20 mouse cellular contexts compared by ENCODE assay signal in genomic region chr11:51609266-51609909, GRCm38 (mm10). TPM values are rescaled to one million over a fixed set of nuclear protein-coding genes. Genes with fewer than 3 reads are reported as not detected.
A peak's percentile ranks its signal among the peaks of the same experiment; 100 is the strongest.
DNase-seq lines count a peak whose midpoint lies in the region; ATAC-seq and TF ChIP-seq lines count a peak whose summit lies in the region.
"Had no signal": no experiment of that assay in that cellular context is flagged by ENCODE, and none has a peak within 500 bp of the region (broad histone marks: within the 10 kb centered on the region; RNA-seq: fewer than 3 reads in every experiment).

No protein-coding gene starts in this region.

- no peak for TF ChIP-seq POLR2A in lung, adult 2 months (IDR thresholded peaks at IDR 0.05; ENCODE audit: borderline replicate concordance, extremely low read depth, low read depth, low read length)

- WGBS in liver, embryonic 15.5 days (ENCODE audit: insufficient replicate concordance), result 9% methylated on average over 3 of the region's 3 CpGs
- 68% methylated on average over 3 of the region's 3 CpGs for WGBS in heart, embryonic 12.5 days
- 63% methylated on average over 3 of the region's 3 CpGs for WGBS in lung, adult 2 months

- TF ChIP-seq CTCF in lung, adult 2 months (IDR thresholded peaks at IDR 0.05; ENCODE audit: insufficient read depth, low read length), result no peak
- TF ChIP-seq CTCF in left cerebral cortex, adult 2 months (IDR thresholded peaks at IDR 0.05), result no peak

- H3K9ac ChIP-seq in liver, embryonic 15.5 days, result peak overlapping the region; percentile 15; the same call in 1 of the 2 replicates
- no peak overlapping the region for H3K9ac ChIP-seq in heart, embryonic 12.5 days
- H3K9ac ChIP-seq: embryonic facial prominence, embryonic 12.5 days; forebrain, embryonic 12.5 days; hindbrain, embryonic 13.5 days; lung, embryonic 14.5 days had no signal

- no peak overlapping the region for H3K4me3 ChIP-seq in liver, embryonic 15.5 days (replicated peaks)
- H3K4me3 ChIP-seq in heart, embryonic 12.5 days, result no peak overlapping the region
- no peak overlapping the region for H3K4me3 ChIP-seq in lung, adult 2 months (replicated peaks; ENCODE audit: extremely low read depth, low read depth, low read length)
- H3K4me3 ChIP-seq in left cerebral cortex, adult 2 months, result no peak overlapping the region
- H3K4me3 ChIP-seq: embryonic facial prominence, embryonic 12.5 days; forebrain, embryonic 12.5 days; gastrocnemius, adult 2 months; hindbrain, embryonic 13.5 days; midbrain, embryonic 10.5 days had no signal

- peaks cover 14% of the 10 kb centered on the region for H3K36me3 ChIP-seq in liver, embryonic 15.5 days (replicated peaks)
- peaks cover 11% of the 10 kb centered on the region for H3K36me3 ChIP-seq in heart, embryonic 12.5 days

- intact Hi-C loops in left cerebral cortex, adult 2 months (cut with DNase I), result no loop called here

- DNase-seq in MEL-GATA-1-ER (ENCODE audit: extremely low read depth, low read depth), result peak; percentile 83
- DNase-seq in thymus, postnatal 14 days, result peak; percentile 47
- no peak for DNase-seq in lung, adult 2 months
- no peak for DNase-seq in left cerebral cortex, adult 2 months (ENCODE audit: extremely low spot score in 1 of 2, low spot score in 2 of 2)
- DNase-seq: adrenal gland, postnatal 36 days; gastrocnemius, adult 2 months; heart, adult 18-20 months; kidney, adult 2 months; kidney, postnatal 25 days; layer of hippocampus, adult 9-11 months; lung, embryonic 14.5 days; right cerebral cortex, postnatal 4 days had no signal

- H3K27me3 ChIP-seq in liver, embryonic 15.5 days, result no peaks in the 10 kb centered on the region
- no peaks in the 10 kb centered on the region for H3K27me3 ChIP-seq in heart, embryonic 12.5 days (replicated peaks)
- H3K27me3 ChIP-seq: embryonic facial prominence, embryonic 12.5 days; hindbrain, embryonic 13.5 days; Patski had no signal

- ATAC-seq in erythroid progenitor cell, adult 5-6 weeks (replicated peaks; ENCODE audit: low FRiP score, poor library complexity, severe bottlenecking), result peak; percentile 11; the same call in 1 of the 2 replicates
- ATAC-seq in liver, embryonic 15.5 days (ENCODE audit: insufficient read depth), result peak; percentile 37; the same call in 1 of the 2 replicates
- no peak for ATAC-seq in heart, embryonic 12.5 days (ENCODE audit: insufficient number of reproducible peaks, low FRiP score)
- ATAC-seq: Patski had no signal

- peak overlapping the region; percentile 86 for H3K27ac ChIP-seq in liver, embryonic 15.5 days (replicated peaks)
- no peak overlapping the region for H3K27ac ChIP-seq in heart, embryonic 12.5 days (ENCODE audit: poor library complexity, severe bottlenecking)
- no peak overlapping the region for H3K27ac ChIP-seq in left cerebral cortex, adult 2 months
- H3K27ac ChIP-seq: embryonic facial prominence, embryonic 12.5 days; forebrain, embryonic 12.5 days; gastrocnemius, adult 2 months; hindbrain, embryonic 13.5 days; midbrain, embryonic 10.5 days had no signal

- peak overlapping the region; percentile 56 for H3K4me2 ChIP-seq in liver, embryonic 15.5 days
- no peak overlapping the region for H3K4me2 ChIP-seq in heart, embryonic 12.5 days
- H3K4me2 ChIP-seq: embryonic facial prominence, embryonic 12.5 days; forebrain, embryonic 12.5 days; hindbrain, embryonic 13.5 days; lung, embryonic 14.5 days had no signal

- H3K4me1 ChIP-seq in liver, embryonic 15.5 days (replicated peaks), result peaks cover 47% of the 10 kb centered on the region
- H3K4me1 ChIP-seq in heart, embryonic 12.5 days (replicated peaks), result peaks cover 17% of the 10 kb centered on the region
- H3K4me1 ChIP-seq in lung, adult 2 months (ENCODE audit: control insufficient read depth, insufficient read depth, low read length), result peaks cover 6% of the 10 kb centered on the region

- H3K9me3 ChIP-seq in liver, embryonic 15.5 days (replicated peaks), result no peaks in the 10 kb centered on the region
- no peaks in the 10 kb centered on the region for H3K9me3 ChIP-seq in heart, embryonic 12.5 days (replicated peaks)
- H3K9me3 ChIP-seq: embryonic facial prominence, embryonic 12.5 days; forebrain, embryonic 12.5 days; hindbrain, embryonic 13.5 days; midbrain, embryonic 10.5 days had no signal

RNA-seq across cellular contexts. Expression of gene Hnrnpab, which starts 2.7 kb away (rescaled TPM):
- total RNA-seq in erythroid progenitor cell, adult 5-6 weeks (2015; ENCODE audit: low replicate concordance), result 250 and 265 TPM in 2 replicates
- 313 and 505 TPM in 2 replicates for total RNA-seq in erythroid progenitor cell, adult 5-6 weeks (2017; ENCODE audit: low replicate concordance)
- polyA plus RNA-seq in liver, embryonic 15.5 days (2015; fragmentation: Nextera tagmentation; extraction: Ambion mirVana), result 171 and 173 TPM in 2 replicates
- 428 and 457 TPM in 2 replicates for polyA plus RNA-seq in heart, embryonic 12.5 days (2016; fragmentation: Nextera tagmentation; extraction: Ambion mirVana)
- 174 and 289 TPM in 2 replicates for polyA plus RNA-seq in lung, adult 2 months (2012; rRNA removed)
- 100 to 1,000 TPM; 120 to 127 TPM for total RNA-seq in left cerebral cortex, adult 2 months (2021)

RNA-seq across cellular contexts. Expression of gene Nhp2, which starts 10.1 kb away (rescaled TPM):
- total RNA-seq in erythroid progenitor cell, adult 5-6 weeks (2015; ENCODE audit: low replicate concordance), result 15.9 and 23.1 TPM in 2 replicates
- 12.3 and 14.8 TPM in 2 replicates for total RNA-seq in erythroid progenitor cell, adult 5-6 weeks (2017; ENCODE audit: low replicate concordance)
- 92.3 and 95.6 TPM in 2 replicates for polyA plus RNA-seq in liver, embryonic 15.5 days (2015; fragmentation: Nextera tagmentation; extraction: Ambion mirVana)
- 89.6 and 91.9 TPM in 2 replicates for polyA plus RNA-seq in heart, embryonic 12.5 days (2016; fragmentation: Nextera tagmentation; extraction: Ambion mirVana)
- 22.6 and 33.3 TPM in 2 replicates for polyA plus RNA-seq in lung, adult 2 months (2012; rRNA removed)
- 10 to 100 TPM; 45.0 to 46.2 TPM for total RNA-seq in left cerebral cortex, adult 2 months (2021)

RNA-seq across cellular contexts. Expression of gene Phykpl, which starts 24.8 kb away (rescaled TPM):
- 3.6 and 17.2 TPM in 2 replicates for total RNA-seq in erythroid progenitor cell, adult 5-6 weeks (2015; ENCODE audit: low replicate concordance)
- 6.5 and 10.4 TPM in 2 replicates for total RNA-seq in erythroid progenitor cell, adult 5-6 weeks (2017; ENCODE audit: low replicate concordance)
- polyA plus RNA-seq in liver, embryonic 15.5 days (2015; fragmentation: Nextera tagmentation; extraction: Ambion mirVana), result 11.8 and 12.0 TPM in 2 replicates
- 15.1 and 16.9 TPM in 2 replicates for polyA plus RNA-seq in heart, embryonic 12.5 days (2016; fragmentation: Nextera tagmentation; extraction: Ambion mirVana)
- polyA plus RNA-seq in lung, adult 2 months (2012; rRNA removed), result 19.8 and 25.4 TPM in 2 replicates
- total RNA-seq in left cerebral cortex, adult 2 months (2021), result 1 to 10 TPM; 7.8 to 8.2 TPM

RNA-seq across cellular contexts. Expression of gene Rmnd5b, which starts 26.3 kb away (rescaled TPM):
- 8.6 and 10.5 TPM in 2 replicates for total RNA-seq in erythroid progenitor cell, adult 5-6 weeks (2015; ENCODE audit: low replicate concordance)
- 2.1 and 14.6 TPM in 2 replicates for total RNA-seq in erythroid progenitor cell, adult 5-6 weeks (2017; ENCODE audit: low replicate concordance)
- 20.0 and 21.1 TPM in 2 replicates for polyA plus RNA-seq in liver, embryonic 15.5 days (2015; fragmentation: Nextera tagmentation; extraction: Ambion mirVana)
- polyA plus RNA-seq in heart, embryonic 12.5 days (2016; fragmentation: Nextera tagmentation; extraction: Ambion mirVana), result 27.9 and 28.5 TPM in 2 replicates
- polyA plus RNA-seq in lung, adult 2 months (2012; rRNA removed), result 64.9 and 65.8 TPM in 2 replicates
- total RNA-seq in left cerebral cortex, adult 2 months (2021), result 10 to 100 TPM; 56.1 to 61.9 TPM

RNA-seq across cellular contexts. Expression of gene N4bp3, which starts 41.3 kb away (rescaled TPM):
- total RNA-seq in erythroid progenitor cell, adult 5-6 weeks (2015; ENCODE audit: low replicate concordance), result not detected in 2 replicates
- 2.1 TPM in 1 of 2 replicates, not detected in the other for total RNA-seq in erythroid progenitor cell, adult 5-6 weeks (2017; ENCODE audit: low replicate concordance)
- 2.9 TPM in 2 replicates for polyA plus RNA-seq in liver, embryonic 15.5 days (2015; fragmentation: Nextera tagmentation; extraction: Ambion mirVana)
- polyA plus RNA-seq in heart, embryonic 12.5 days (2016; fragmentation: Nextera tagmentation; extraction: Ambion mirVana), result 7.8 and 8.4 TPM in 2 replicates
- polyA plus RNA-seq in lung, adult 2 months (2012; rRNA removed), result 43.7 and 45.9 TPM in 2 replicates
- 10 to 100 TPM; 10.4 to 14.3 TPM for total RNA-seq in left cerebral cortex, adult 2 months (2021)

Comparison
In these comparisons a context has a peak if more than half of its experiments do, and no peak if none do; other contexts are left out.
1. DNase-seq: peak in MEL-GATA-1-ER (single experiment) and thymus, postnatal 14 days (single experiment); none in lung, adult 2 months (single experiment) and left cerebral cortex, adult 2 months (0 of 2).